Mouse (Mus musculus): ENCODE results near the gene Tfam. TPM values are rescaled to one million over a fixed set of nuclear protein-coding genes. Genes with fewer than 3 reads are reported as not detected.

Tfam gene
- polyA plus RNA-seq, 1 experiment, result 20.0 TPM

- TF ChIP-seq CTCF (IDR thresholded peaks at IDR 0.05; ENCODE audit: extremely low read depth, insufficient read depth, low read length) (no peak), POLR2A (IDR thresholded peaks at IDR 0.05; ENCODE audit: extremely low read depth, insufficient read depth, low read length) (no peak)
- H3K4me3 ChIP-seq (ENCODE audit: insufficient read depth, low read length), result no peak overlapping the region
- no peak overlapping the region for H3K27ac ChIP-seq (ENCODE audit: insufficient read depth, low read length)
- no peaks in the 10 kb centered on the region for H3K4me1 ChIP-seq (ENCODE audit: control insufficient read depth, insufficient read depth, low read length)
Measured at GRCm38 (mm10) chr10:71180057-71180456, 58.0 kb downstream of the Tfam start.

DNA sequence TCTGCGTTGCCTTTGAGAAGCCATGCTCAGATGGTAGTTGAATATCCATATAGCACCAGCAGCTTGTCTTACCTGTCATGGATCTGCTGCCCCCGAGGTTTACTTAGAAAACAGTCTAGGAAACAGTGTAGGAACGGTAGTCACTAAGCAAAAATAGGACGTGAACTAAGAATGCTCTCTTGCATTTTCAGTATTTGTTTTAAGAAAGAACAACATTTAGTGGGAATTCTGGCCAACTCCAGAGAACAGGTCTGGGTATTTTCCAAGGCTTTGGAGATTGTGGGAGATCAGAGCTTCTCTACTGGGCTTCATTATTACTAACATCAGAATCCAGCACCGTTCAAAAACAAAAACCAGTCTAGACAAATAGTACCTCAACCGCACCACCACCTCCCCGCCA, 60.9 kb downstream of the Tfam start:
- Histone ChIP-seq H3K4me3 (ENCODE audit: insufficient read depth, low read length) (no peak overlapping the region), H3K27ac (ENCODE audit: insufficient read depth, low read length) (no peak overlapping the region), H3K4me1 (ENCODE audit: control insufficient read depth, insufficient read depth, low read length) (no peaks in the 10 kb centered on the region)
- TF ChIP-seq POLR2A (IDR thresholded peaks at IDR 0.05; ENCODE audit: extremely low read depth, insufficient read depth, low read length) (no peak), CTCF (IDR thresholded peaks at IDR 0.05; ENCODE audit: extremely low read depth, insufficient read depth, low read length) (no peak)

DNA sequence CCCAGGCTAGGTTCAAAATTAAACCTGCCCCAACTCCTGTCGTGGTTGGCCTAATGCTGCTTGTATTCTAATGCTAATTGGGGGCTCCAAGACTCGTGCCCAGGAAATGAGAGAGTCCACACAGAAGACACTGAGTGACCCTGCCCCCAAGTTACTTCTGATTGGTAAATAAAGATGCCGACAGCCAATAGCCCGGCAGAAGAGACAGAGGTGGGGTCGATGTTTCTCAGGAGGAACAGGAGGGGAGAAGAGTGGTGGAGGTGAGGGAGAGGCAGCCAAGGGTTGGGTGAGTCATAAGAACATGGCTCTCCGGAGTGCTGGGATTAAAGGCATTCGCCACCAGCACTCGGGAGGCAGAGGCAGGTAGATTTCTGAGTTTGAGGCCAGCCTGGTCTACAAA, 61.7 kb downstream of the Tfam start:
- TF ChIP-seq CTCF (IDR thresholded peaks at IDR 0.05; ENCODE audit: extremely low read depth, insufficient read depth, low read length) (no peak), POLR2A (IDR thresholded peaks at IDR 0.05; ENCODE audit: extremely low read depth, insufficient read depth, low read length) (no peak)
- H3K4me1 ChIP-seq (ENCODE audit: control insufficient read depth, insufficient read depth, low read length), result no peaks in the 10 kb centered on the region
- no peak overlapping the region for H3K4me3 ChIP-seq (ENCODE audit: insufficient read depth, low read length)

More for the DNA sequence above, 61.7 kb downstream of the Tfam start:
- H3K27ac ChIP-seq (ENCODE audit: insufficient read depth, low read length), result no peak overlapping the region

Other genes starting within 250 kb of the Tfam start
- gene Bicc1, start 78.6 kb downstream of the Tfam start, polyA plus RNA-seq (2012; rRNA removed), result 3.6 and 4.1 TPM in 2 replicates
- gene Ube2d1, start 47.0 kb upstream of the Tfam start, polyA plus RNA-seq (2012; rRNA removed), result 104 TPM in 2 replicates
- 172 and 178 TPM in 2 replicates for gene Cisd1, start 106.7 kb upstream of the Tfam start, polyA plus RNA-seq (2012; rRNA removed)
- gene Ipmk, start 109.5 kb upstream of the Tfam start, polyA plus RNA-seq (2012; rRNA removed), result 15.3 and 16.3 TPM in 2 replicates

All from cortical plate, adult 2 months (tissue).